Mouse (Mus musculus) retina, postnatal 1 day (tissue): ENCODE measurements at regions not wholly inside any gene's neighbourhood (a gene's known extent, or its start where the extent isn't known, plus 50 kb on each side); places are given as distances from the start of the nearest gene placed in this dataset.

ENCODE experiments used
- DNase-seq: peaks from one replicate; pipeline ENCODE4 v3.0.0-alpha.2; 2012

DNA sequence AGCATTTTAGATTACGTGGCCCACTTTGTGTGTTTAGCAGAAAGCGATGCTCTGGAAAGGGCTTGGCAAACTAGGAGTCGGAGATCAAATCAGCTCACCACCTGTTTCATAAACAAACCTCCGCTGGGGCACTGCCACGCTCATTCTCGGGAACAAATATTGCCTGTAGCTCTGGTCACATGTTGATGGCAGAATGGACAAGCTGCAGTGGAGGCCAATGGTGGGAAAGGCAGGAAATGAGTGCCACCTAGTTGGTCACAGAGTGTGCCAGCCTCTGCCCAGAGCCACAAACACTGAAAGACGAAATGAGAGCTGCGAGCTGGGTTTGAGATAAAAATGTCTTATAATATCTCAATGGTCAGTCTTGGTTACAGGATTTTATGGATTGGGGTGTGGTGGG, 259.2 kb upstream of the Csf3r start:
- DNase-seq = no peak

DNA sequence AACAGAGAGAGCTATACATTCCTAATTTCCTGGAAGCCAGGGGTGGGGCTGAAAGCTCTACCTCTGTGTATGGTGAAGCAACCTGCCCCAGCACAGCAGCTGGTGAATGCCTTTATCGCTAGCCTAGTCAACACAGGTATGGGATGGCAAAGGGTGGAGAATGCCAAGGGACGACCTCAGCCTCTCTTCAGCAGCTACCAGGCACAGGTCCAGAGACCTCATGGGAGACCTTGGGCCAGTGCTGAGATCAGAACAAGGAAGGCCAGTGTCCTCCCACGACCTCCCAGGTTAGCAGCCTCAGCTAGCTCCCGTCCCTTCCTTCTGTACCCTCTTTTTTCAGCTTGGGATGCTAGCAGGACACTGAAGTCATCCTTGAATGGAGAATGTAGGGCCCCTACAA, 247.2 kb upstream of the Csf3r start:
- DNase-seq = no peak

DNA sequence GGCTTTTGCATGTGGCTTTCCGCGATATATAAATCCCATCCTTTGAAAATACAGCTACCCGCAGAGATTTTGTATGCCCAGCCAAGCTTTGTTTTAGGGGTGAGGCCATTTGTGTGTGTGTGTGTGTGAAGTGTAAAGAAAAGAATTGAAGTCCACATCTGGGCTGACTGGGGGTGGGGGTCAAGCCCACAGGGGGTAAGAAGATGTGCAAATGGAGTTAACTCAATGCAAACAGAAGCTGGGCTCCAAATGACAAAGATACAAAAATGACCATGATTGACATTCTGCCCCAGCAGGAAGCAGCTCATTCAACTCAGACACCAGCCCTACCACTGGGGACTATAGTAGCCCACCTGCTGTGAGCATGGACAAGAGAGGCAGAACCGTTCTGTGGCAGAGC, 244.2 kb upstream of the Csf3r start:
- no peak for DNase-seq

DNA sequence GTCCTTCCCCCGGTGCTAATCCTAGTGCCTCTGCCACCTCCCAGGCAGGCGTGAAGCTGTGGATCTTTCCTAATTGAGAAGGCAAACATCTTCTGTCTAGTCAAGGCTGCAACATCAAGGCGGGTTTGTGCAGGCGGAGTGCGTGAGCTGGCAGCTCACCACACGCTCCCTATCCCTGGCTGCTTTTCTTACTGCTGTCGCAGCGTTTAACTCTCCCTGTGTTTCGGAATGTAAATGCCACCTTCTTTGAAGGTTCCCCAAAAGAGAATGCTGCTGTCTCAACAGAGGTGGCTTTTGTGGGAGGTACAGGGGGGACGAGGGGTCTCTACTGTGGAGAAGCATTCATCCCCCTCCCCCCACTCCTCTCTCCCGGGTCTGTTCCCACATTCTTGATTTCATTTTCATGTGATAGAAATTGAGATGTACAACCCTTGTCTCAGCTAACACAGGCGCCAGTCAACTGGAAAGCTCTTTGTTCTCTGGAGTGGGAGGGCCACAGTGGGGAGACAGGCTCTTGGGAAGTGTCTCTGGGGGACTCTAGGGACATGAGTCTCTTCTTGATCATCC, 243.3 kb upstream of the Csf3r start:
- peak; percentile 77 for DNase-seq

DNA sequence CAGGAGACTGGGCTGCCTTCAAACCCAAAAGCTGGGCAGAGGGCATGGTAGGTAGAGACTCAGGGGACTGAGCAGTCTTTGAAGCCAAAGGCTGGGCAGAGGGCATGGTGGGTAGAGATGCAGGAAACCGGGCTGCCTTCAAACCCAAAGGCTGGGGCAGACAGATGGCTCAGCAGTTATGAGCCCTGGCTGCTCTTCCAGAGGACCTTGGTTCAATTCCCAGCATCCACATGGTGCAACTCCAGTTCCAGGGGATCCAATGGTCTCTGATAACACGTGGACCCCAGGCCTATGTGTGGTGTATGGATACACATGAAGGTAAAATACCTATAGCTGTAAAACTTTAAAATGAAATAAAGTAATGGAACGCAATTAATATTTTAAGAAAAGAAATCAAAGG, 242.0 kb upstream of the Csf3r start:
- no peak for DNase-seq

DNA sequence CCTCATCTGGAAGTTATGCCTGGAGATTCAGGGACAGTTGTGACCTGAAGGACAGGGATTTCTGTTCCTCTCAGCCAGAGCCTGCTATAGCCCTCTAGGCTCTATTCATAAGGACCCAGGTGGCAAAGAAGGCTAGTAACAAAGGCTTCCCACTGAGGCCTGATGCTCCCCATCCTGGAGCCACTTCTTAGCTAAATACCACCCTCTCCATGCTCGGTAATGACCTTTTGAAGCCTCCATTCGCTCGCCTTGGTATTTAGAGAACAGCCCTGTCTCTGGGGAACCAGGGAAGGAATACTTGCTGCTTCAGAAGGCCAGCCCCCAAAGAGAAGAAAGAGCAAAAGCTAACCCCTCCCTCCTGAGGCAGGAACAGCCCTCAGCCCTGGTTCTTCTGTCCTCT, 238.3 kb upstream of the Csf3r start:
- no peak for DNase-seq

DNA sequence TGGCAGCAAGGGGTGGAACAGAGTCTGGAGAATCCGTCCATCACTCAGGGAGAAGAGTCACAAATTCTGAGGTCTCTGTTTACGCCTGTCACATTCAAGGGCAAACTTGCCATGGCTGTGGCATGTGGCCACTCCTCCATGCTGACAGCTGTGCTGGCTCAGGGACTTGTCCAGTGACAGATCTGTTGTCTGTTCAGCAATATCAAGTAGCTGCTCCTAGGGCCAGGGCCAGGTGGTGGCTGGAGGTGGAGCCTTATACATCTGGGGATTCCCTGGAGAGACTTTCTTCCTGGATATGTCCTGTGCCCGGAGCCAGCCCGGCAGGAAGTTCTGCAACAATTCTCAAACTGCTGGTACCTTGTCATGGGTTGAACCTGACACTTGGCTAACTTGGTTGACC, 229.7 kb upstream of the Csf3r start:
- DNase-seq = no peak

DNA sequence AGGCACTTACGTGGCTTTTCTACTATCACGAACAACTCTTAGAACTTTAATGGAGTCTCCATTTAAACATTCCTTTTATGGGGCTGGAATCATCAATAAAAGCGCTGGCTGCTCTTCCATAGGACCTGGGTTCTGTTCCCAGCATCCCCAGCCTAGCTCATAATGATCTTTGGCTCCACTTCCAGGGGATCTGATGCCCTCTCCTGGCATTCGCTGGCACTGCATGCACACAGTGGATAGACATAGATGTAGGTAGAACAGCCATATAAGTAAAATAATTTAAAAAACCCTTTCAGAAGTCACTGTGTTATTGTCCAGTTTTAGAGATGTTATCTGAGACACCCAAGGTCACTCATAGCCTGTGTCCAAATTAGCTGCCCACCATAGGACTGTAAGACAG, 216.4 kb upstream of the Csf3r start:
- DNase-seq = no peak

DNA sequence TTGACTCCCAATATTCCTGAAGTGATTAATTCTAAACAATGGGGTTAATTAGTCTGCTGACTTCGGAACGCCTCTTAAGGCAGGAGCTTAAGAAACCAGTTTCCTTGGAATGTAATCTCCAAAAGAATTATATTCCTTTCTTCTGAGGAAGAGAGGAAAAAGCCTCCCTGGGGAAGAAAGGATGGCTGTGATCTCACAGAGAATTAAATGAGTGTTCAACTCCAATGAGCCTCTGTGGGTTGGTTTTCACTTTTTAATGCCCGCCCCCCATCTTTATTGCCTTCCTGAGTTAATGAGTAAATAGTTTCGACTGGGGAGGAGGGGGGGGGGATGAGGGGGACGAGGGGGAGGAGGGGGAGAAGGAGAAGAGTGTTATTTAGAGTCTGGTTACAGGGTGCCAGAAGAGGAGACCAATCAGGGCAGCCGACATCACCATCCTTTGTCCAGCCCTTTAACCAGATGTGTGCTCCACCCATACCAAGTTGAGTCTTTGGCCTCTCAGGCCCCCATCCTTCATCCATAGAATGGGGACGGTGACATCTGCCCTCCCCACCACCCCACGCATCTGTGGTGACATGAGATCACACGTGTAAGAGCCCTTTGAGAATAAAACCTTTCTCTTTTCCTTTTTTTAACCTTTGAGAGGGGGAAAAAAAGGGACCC, 214.8 kb upstream of the Csf3r start:
- DNase-seq = no peak

DNA sequence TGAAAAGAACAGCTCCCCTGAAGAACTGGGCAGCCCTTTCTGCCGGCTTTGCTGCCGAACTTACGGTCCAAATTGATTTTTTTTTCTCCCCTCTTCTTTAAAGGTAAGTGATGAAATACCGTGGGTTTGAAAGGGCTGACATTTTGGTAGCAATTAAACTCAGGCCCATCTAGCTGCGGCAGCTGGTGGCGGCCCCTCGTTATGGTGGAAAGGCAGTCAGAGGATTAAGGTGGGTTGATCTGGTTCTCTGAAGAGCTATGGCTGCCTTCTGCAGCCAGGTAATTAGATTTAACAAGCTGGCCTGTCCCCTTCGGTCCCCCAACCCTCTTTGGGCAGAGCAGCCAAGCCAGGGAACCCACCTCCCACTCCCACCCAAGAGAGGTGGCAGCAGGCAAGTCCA, 214.1 kb upstream of the Csf3r start:
- DNase-seq = no peak

DNA sequence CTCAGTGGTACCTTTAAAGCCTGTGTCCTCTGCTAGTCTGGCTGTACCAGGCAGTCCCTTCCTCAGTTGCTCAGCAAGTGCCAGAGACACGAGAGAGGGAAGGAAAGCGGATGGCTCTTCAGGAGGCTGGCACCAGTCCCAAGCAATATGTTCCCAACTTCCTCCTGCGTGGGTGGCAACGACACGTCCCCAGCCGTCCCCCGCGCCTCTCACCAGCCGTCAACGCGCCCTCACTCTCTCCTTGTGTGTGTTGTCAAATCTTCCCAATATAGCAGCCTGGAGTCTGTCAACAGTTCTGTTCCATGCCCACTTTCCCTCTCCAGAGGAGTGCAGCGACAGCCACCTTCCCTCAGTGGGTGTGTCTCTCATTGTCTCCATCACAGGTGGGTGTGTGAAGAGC, 210.0 kb upstream of the Csf3r start:
- no peak for DNase-seq

DNA sequence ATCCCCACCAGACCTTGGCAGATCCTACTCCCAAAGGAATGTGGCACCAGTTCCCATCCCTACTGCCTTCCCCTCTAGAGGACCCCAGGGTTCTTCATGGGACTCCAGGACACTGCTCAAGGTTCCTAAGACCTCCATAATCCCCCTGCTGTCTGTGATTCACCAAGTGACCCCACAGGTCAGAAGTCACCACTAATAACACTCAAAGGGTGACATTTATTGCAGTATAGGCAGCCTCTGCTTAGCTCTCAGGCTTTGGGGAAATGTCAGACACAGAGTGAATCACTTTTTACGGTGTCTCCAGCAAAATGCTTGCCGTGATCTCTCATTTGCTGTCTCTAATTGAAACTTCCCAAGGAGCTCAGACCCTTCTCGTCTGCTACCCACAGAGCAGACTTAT, 209.1 kb upstream of the Csf3r start:
- DNase-seq = no peak

DNA sequence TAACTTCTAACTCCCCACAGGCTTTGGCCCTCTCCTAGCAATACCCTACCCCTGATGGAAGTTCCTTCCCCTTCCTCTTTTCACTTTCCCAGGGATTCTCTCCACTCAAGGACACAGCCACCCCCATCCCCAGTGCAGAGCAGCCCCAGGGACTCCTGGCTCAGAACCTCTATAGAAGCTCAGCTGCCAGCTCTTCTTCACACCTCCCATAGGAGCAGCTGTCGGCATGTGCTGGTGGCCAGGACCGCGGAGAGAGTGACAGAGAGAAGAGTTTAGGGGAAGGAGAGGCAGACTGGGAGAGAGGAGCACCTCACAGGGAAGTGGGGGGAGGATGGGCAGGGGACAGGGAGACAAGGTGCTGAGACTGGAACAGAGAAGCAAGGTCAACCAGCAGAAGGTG, 199.8 kb upstream of the Csf3r start:
- no peak for DNase-seq

DNA sequence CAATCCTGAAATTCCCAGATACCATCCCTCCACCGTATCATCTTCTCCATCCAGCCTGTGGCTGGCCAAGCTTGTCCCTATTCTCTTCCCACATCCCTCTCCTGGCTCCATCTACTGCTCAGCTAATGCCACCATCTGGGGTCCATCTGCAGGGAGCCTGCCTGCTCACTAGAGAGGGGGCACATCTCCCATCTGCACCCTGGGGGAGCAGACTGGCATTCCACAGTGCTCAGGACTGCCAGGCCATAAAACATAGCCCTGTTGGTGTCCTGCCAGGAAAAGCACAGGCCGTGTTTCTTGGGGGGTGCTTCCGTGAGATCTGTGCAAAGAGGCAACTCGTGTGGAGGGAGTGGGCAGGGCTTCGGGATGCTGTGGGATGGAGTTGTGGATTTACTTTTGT, 197.9 kb upstream of the Csf3r start:
- DNase-seq = peak; percentile 19

DNA sequence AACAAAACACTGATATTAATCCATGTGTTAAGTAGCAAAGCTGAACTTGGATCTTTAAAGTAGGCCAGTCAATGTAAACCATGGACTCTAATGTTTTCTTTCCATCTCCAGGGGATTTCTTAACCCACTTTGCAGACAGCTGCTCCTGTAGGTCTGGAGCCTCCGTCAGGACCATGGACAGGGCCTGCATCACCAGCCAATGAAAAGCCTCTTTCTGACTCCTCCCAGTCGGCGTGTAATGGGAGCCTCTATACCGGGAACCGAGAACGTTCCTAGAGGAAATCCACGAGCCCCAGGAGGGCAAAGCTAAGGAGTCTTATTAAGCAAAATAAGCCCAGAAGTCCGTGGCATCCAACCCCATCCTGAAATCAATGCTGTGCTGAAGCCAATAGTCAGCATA, 189.1 kb upstream of the Csf3r start:
- peak; percentile 88 for DNase-seq

DNA sequence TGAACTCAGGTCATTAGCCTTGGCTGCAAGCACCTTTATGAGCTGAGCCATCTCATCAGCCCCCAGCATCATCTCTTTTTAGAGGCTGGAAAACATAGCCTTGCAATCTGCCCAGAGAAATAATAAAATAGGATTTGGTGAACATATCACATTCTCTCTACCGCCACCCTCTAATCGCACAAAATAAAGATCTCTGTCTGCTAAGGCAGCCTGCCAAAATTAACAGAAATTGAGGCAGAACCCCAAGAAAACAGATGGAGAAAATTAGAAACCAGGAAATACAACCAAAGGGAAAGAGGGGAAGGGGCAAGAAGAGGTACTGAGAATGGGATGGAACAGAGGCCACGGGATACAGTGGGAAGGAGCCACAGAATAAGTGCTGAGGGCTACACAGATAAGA, 176.8 kb upstream of the Csf3r start:
- no peak for DNase-seq

DNA sequence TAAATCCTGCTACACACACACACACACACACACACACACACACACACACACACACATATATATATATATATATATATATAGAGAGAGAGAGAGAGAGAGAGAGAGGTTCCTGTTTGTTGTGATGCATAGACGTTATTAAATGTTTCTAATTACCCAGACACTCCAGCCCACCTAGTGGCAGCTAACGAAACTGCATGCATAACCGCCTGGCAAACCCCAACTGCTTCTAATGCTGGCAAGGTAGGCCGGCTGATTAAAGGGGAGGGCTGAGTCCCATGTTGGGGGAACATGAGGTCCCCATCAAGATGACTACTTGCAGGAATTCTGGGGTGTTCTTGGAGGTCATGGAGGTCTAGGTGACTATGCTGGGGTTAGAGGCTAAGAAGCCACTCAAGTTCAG, 174.1 kb upstream of the Csf3r start:
- DNase-seq = peak; percentile 73

DNA sequence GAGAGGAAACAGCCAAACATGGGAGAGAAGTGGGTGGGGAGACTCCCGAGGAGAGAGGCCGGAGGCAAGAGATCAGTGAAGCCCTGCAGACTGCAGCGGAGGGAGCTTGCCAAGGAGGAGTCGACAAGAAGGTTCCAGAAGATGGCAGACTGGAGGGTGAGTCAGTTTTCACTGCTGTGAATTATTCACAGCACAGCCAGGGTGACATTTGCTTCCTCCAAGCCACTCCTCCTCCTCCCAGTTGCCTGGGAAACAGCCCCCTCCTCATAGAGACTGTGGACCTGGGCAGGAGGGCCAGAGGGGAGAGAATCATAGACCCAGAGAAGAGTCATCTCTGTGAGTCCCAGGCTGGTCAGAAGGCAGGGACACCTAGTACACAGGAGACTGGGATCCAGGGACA, 171.8 kb upstream of the Csf3r start:
- DNase-seq = no peak

DNA sequence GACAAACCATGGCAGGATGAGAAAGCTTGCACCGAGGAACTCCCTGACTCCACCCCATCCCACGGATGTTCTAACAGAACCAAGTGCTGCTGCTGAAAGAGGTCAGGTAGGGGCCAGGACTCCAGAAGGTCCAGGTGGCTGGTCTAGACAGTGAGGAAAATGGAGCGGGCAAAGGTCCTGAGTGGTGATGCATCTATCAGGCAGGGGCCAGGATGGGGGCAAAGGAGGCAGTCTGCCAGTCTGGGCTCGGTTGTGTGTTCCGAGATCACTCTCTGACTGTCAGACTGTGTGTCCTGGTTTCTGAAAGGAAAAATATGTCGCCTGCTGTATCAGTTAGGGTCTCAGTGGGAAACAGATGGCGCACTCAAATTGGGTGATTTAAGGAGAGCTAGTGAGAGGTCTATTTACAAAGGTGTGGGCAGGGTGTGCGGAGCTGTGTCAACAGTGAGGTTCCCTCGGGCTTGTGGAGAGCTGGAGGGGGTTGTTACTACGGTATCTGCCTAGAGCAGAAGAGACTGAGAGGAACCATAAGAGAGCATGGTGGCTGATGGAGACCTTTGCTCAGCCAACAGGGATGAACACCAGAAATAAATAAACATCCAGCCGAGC, 168.3 kb upstream of the Csf3r start:
- peak; percentile 29 for DNase-seq

DNA sequence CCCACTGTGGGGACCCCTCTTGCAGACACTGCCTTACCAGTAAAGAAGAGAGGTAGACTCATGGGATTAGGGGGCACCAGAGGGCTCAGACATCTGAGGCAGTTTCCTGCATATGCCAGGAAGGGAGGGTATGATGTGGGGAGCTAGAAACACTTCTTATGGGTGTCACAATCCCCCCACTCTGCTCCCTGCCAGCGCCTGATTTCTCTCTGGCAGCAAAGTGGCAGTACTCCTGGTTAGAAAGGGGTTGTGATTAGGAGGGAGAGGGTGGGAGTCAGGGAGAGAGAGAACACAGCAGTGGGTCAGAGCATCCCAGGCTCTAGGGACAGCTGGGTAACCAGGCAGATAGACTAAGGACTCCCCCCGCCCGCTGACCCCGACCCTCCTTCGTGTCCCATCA, 167.6 kb upstream of the Csf3r start:
- DNase-seq = peak; percentile 47

DNA sequence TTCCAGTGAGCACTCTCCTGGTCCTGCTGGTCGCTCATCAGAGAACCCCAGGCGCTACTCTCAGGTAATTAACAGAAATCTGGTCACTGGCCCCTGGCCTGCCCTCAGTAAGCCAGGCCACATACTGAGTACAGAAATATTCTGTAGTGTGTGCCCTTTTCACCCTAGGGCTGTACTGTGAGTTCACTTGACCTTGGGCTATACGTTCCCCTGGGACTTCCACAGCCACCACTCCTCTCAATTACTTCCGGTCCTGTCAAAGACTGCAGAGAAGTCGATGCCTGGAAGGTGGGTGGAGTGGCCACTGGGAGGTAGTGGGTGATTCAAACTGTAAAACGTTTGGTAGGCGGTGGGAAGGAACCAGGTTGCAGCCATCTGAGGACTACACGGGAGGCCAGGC, 159.3 kb upstream of the Csf3r start:
- no peak for DNase-seq

DNA sequence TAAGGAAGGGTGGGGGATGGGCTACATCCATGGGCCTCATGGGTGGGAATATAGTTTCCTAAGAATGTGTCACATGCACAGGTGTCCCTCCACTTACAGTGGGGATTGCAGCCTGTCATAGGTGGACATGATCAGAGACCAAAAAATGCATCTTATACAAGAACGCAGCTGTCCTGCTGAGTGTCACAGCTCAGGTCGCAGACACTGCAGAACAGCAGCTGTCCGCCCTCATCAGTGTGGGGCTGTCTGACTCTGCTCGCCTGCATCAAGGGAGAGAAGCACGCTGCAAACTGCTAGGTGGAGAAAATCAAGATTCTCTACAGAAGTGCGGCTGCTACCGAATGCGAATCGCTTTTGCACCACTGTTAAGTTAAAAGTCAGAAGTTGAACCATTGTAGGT, 158.6 kb upstream of the Csf3r start:
- DNase-seq = no peak

DNA sequence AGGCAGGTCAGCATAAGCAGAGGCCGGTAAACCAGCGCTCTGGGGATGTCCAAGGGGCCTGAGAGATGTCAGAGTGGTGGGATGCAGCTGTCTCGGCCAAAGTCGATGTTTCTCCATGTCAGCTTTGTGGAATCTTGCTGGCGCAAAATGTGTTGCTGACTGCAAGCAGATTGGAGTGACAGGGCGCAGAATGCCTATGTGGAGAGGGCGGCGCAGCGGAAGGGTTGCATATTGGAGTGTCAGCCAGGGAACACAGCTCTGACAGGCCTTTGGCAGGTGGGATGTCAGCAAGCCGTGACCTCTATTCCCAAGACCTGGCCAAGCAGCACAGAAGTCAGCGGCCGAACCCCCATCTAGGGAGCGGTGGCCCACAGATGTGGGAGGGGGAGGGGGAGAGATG, 153.1 kb upstream of the Csf3r start:
- peak; percentile 52 for DNase-seq

DNA sequence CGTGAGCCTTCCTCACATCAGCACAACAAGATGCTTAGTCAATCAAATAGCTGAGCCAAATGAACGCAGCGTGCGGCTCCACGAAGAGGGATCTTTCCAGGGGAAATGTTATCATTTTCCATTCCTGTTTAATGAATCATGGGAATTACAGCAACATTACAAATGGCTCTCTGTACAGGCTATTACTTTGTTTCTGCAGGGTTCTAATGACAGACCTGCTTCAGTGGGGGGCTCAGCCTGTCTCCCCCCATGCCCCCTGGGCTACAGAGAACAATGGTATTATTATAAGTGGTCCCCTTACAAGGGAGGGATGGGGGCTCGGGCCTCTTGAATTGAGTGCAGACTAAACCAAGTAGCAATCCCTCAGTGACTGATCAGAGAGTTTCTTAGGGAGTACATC, 144.3 kb upstream of the Csf3r start:
- DNase-seq = peak; percentile 27

DNA sequence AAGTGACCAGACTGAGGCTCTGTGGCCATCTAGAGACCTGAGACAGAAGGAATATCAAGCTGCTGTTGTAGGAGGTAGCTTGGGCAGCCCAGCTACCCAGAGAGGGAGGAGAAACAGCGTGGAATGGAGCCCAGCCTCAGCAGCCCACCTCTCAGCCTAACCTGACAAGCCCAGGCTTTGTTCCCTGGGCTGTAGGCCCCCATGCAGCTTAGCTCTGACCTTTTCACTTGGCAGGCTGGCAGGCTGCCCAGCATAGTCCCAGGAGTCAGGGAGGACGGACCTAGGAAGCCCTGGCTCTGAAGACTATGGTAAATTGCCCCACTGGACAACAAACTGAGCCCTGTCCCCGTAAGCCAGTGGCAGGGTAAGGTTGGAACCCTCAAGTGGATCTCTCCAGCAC, 141.8 kb upstream of the Csf3r start:
- DNase-seq = peak; percentile 75
